Mouse (Mus musculus) embryonic facial prominence, embryonic 12.5 days (tissue): ENCODE results near the gene Exd2. TPM values are rescaled to one million over a fixed set of nuclear protein-coding genes. Genes with fewer than 3 reads are reported as not detected.
A peak's percentile ranks its signal among the peaks of the same experiment; 100 is the strongest.
"Not testable (repeated sequence)": the region's sequence is repeated elsewhere in the genome, so short reads cannot be mapped to it uniquely, and the experiment has no call there.

Experiments
- ATAC-seq: fragments of 200-750 bp; cut with Nextera tagmentation; 2 replicates; pipeline ENCODE4 v1.8.0; 2017; ENCODE audit not compliant: insufficient number of reproducible peaks, insufficient read depth, low FRiP score, low TSS enrichment
- H3K27ac ChIP-seq: fragments of 300-500 bp; sonication (generic); 2 replicates; pipeline ENCODE4 v1.5.1; 2016; ENCODE audit warnings: mild to moderate bottlenecking
- H3K27me3 ChIP-seq: fragments of 300-500 bp; sonication (generic); 2 replicates; pipeline ENCODE4 v1.6.1; 2016; ENCODE audit warnings: mild to moderate bottlenecking, moderate library complexity
- H3K36me3 ChIP-seq: fragments of 300-500 bp; sonication (generic); 2 replicates; pipeline ENCODE4 v1.6.1; 2016; ENCODE audit warnings: mild to moderate bottlenecking
- H3K4me1 ChIP-seq: fragments of 300-500 bp; sonication (generic); 2 replicates; pipeline ENCODE4 v1.6.1; 2016
- H3K4me2 ChIP-seq: fragments of 300-500 bp; sonication (generic); replicated peaks from 2 replicates; pipeline ENCODE4 v1.6.1; 2016; ENCODE audit warnings: mild to moderate bottlenecking, moderate library complexity
- H3K4me3 ChIP-seq: fragments of 300-500 bp; sonication (generic); 2 replicates; pipeline ENCODE4 v1.5.1; 2016; ENCODE audit warnings: mild to moderate bottlenecking
- H3K9ac ChIP-seq: fragments of 300-500 bp; sonication (generic); 2 replicates; pipeline ENCODE4 v1.6.1; 2016; ENCODE audit warnings: mild to moderate bottlenecking, moderate library complexity
- H3K9me3 ChIP-seq: fragments of 300-500 bp; sonication (generic); 2 replicates; pipeline ENCODE4 v1.6.1; 2016; ENCODE audit warnings: mild to moderate bottlenecking, moderate library complexity
- WGBS: fragments of 180-500 bp; shearing (Covaris S2); methylation state at CpG from one replicate; pipeline ENCODE4 v1.1.7; 2016; 5-methylcytosine and 5-hydroxymethylcytosine counted together
- polyA plus RNA-seq: library from polyadenylated mRNA; unstranded; fragments of >200 nt; fragmentation: Nextera tagmentation; extraction: Ambion mirVana; gene quantifications from 2 replicates; pipeline ENCODE4 v1.2.1, GENCODE M21; 2016

Exd2 gene
- polyA plus RNA-seq, 1 experiment from 2014 or later: 38.5 TPM

- ATAC-seq: no peak
- H3K27ac ChIP-seq: no peak overlapping the region
- no peaks in the 10 kb centered on the region for H3K4me1 ChIP-seq
- H3K9ac ChIP-seq: no peak overlapping the region
- H3K27me3 ChIP-seq: no peaks in the 10 kb centered on the region
- H3K9me3 ChIP-seq: no peaks in the 10 kb centered on the region
- no peaks in the 10 kb centered on the region for H3K36me3 ChIP-seq
- H3K4me2 ChIP-seq: no peak overlapping the region
- H3K4me3 ChIP-seq: no peak overlapping the region
- 74% methylated on average over 1 of the region's 1 CpGs for WGBS
These were observed 9.4 kb upstream of the Exd2 start for GRCm38 (mm10) chr12:80453506-80453905.

GRCm38 (mm10) chr12:80458033-80458432, 4.9 kb upstream of the Exd2 start:
- no peak for ATAC-seq
- H3K4me2 ChIP-seq: no peak overlapping the region
- no peak overlapping the region for H3K4me3 ChIP-seq
- no peaks in the 10 kb centered on the region for H3K9me3 ChIP-seq
- WGBS: 77% methylated on average over 5 of the region's 5 CpGs
- H3K4me1 ChIP-seq: no peaks in the 10 kb centered on the region
- H3K27me3 ChIP-seq: no peaks in the 10 kb centered on the region
- no peak overlapping the region for H3K27ac ChIP-seq
- no peaks in the 10 kb centered on the region for H3K36me3 ChIP-seq
- H3K9ac ChIP-seq: no peak overlapping the region

DNA sequence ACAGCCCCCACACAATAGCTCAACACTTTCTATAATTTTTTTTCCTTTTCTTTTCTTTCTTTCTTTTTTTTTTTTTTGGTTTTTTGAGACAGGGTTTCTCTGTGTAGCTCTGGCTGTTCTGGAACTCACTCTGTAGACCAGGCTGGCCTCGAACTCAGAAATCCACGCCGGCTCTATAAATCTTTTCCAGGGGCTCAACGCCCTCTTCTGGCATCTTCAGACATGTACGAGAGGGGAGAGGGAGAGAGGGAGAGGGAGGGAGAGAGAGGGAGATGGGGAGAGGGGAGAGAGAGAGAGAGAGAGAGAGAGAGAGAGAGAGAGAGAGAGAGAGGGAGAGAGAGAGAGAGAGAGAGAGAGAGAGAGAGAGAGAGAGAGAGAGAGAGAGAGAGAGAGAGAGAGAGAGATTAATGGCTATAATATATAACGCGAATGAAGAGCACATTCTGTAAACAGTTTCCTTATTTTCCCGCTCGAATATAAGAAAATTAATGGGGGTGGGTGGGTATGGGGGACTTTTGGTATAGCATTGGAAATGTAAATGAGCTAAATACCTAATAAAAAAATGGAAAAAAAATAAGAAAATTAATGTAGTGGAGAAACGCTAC, 501 bp upstream of the Exd2 start:
- H3K4me1 ChIP-seq: not testable (repeated sequence)

DNA sequence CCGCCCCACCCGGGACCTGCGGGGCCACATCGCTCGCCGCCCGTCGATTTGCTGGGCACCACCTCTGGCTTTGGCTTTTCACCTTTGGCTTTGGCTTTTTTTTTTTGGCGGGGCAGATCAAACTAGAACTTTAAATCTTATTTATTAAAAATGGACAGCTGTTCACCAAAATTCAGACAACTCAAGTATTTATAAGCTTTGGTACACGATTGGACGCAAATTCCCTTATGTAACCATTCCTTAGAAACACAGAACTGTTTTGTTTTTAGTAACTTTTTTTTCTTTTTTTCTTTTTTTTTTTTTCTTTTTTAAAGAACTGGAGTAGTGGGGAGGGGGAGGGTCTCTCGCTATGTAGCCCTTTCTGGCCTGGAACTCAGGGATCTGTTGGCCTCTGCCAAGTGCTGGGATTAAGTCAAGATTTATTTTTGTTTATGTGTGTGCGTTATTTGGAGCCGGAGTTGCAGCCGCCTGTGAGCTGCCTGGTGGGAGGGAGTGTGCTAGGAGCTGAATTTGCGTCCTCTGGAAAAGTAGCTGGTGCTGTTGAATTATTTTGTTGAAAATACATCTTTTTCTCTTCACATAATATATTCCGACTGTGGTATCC, 873 bp downstream of the Exd2 start:
- Histone ChIP-seq H3K9ac (peak overlapping the region; percentile 71), H3K4me3 (peak overlapping the region; percentile 85), H3K27ac (peak overlapping the region; percentile 80; the same call in 1 of the 2 replicates), H3K36me3 (no peaks in the 10 kb centered on the region), H3K9me3 (no peaks in the 10 kb centered on the region), H3K4me2 (peak overlapping the region; percentile 60), H3K4me1 (no peaks in the 10 kb centered on the region), H3K27me3 (no peaks in the 10 kb centered on the region)
- no peak for ATAC-seq
- WGBS: 8% methylated on average over 17 of the region's 17 CpGs

More for the DNA sequence above, 501 bp upstream of the Exd2 start:
- H3K9ac ChIP-seq, H3K9me3 ChIP-seq, H3K27me3 ChIP-seq, H3K36me3 ChIP-seq, ATAC-seq: not testable (repeated sequence)
- WGBS: 12% methylated on average over 10 of the region's 10 CpGs
- Histone ChIP-seq H3K4me2 (peak overlapping the region; percentile 60), H3K4me3 (peak overlapping the region; percentile 85), H3K27ac (peak overlapping the region; percentile 80; the same call in 1 of the 2 replicates)

DNA sequence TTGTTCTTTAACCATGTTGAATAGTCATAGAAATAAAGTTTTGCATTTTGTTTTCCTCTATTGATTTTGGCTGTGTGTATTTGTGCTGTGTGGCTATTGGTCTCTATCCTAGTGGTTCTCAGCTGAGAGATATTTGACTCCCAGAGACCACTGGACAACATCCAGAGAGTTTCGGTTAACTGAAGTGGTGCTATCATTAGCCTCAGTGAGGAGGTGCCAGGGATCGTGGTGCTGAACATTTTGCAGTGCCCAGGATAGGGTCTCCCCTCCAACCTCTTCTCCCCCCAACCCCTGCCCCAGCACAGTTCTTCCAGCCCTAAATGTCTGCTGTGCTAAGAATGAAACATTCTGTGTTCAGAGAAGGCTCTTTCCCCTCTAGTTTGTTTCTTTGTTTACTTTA, 7.3 kb downstream of the Exd2 start:
- no peak overlapping the region for H3K4me3 ChIP-seq
- WGBS: 82% methylated on average over 2 of the region's 2 CpGs
- H3K27ac ChIP-seq: no peak overlapping the region
- H3K9ac ChIP-seq: no peak overlapping the region
- H3K36me3 ChIP-seq: no peaks in the 10 kb centered on the region
- H3K9me3 ChIP-seq: no peaks in the 10 kb centered on the region
- H3K4me2 ChIP-seq: no peak overlapping the region
- no peak for ATAC-seq
- H3K27me3 ChIP-seq: no peaks in the 10 kb centered on the region
- H3K4me1 ChIP-seq: no peaks in the 10 kb centered on the region

- H3K9me3 ChIP-seq: no peaks in the 10 kb centered on the region
- no peaks in the 10 kb centered on the region for H3K36me3 ChIP-seq
- H3K27me3 ChIP-seq: no peaks in the 10 kb centered on the region
- no peak overlapping the region for H3K4me3 ChIP-seq
- ATAC-seq: no peak
- no peak overlapping the region for H3K9ac ChIP-seq
- 87% methylated on average over 4 of the region's 4 CpGs for WGBS
- no peak overlapping the region for H3K27ac ChIP-seq
- H3K4me2 ChIP-seq: no peak overlapping the region
- no peaks in the 10 kb centered on the region for H3K4me1 ChIP-seq
These were observed 9.0 kb downstream of the Exd2 start for GRCm38 (mm10) chr12:80471926-80472325.

- Histone ChIP-seq H3K9me3 (no peaks in the 10 kb centered on the region), H3K4me1 (no peaks in the 10 kb centered on the region), H3K27ac (no peak overlapping the region), H3K4me3 (no peak overlapping the region), H3K4me2 (no peak overlapping the region), H3K36me3 (peaks cover 4% of the 10 kb centered on the region; the same call in 1 of the 2 replicates), H3K27me3 (no peaks in the 10 kb centered on the region), H3K9ac (no peak overlapping the region)
- WGBS: 87% methylated on average over 3 of the region's 3 CpGs
- no peak for ATAC-seq
These were observed 10.8 kb downstream of the Exd2 start for GRCm38 (mm10) chr12:80473731-80474130.

GRCm38 (mm10) chr12:80479986-80480385, 17.1 kb downstream of the Exd2 start:
- Histone ChIP-seq H3K27me3 (no peaks in the 10 kb centered on the region), H3K4me2 (no peak overlapping the region), H3K4me1 (no peaks in the 10 kb centered on the region), H3K9ac (no peak overlapping the region), H3K27ac (no peak overlapping the region), H3K36me3 (peaks cover 27% of the 10 kb centered on the region; the same call in 1 of the 2 replicates), H3K9me3 (no peaks in the 10 kb centered on the region), H3K4me3 (no peak overlapping the region)
- no peak for ATAC-seq
- 82% methylated on average over 3 of the region's 3 CpGs for WGBS

DNA sequence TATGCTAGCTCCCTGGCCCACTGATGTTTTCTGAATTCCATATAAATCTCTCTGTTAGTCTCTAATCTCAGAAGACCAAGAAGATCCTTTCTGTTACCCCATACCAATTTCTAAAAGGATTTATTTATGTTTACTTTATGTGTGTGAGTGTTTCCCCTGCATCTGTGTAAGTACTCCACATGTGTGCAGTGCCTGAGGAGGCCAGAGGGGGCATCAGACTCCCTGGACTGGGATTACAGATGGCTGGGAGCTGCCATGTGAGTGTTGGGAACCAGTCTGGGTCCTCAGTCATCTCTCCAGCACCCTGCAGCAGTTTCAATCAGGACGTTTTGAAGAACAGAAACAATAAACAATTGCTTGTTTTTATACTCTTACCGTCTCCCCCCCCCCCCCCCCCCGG, 20.5 kb downstream of the Exd2 start:
- no peak for ATAC-seq
- WGBS: 53% methylated on average over 3 of the region's 3 CpGs
- H3K9ac ChIP-seq: no peak overlapping the region
- no peaks in the 10 kb centered on the region for H3K9me3 ChIP-seq
- H3K27ac ChIP-seq: no peak overlapping the region
- H3K36me3 ChIP-seq: peaks cover 29% of the 10 kb centered on the region; the same call in 1 of the 2 replicates
- no peaks in the 10 kb centered on the region for H3K27me3 ChIP-seq
- no peak overlapping the region for H3K4me3 ChIP-seq
- H3K4me2 ChIP-seq: no peak overlapping the region
- no peaks in the 10 kb centered on the region for H3K4me1 ChIP-seq

DNA sequence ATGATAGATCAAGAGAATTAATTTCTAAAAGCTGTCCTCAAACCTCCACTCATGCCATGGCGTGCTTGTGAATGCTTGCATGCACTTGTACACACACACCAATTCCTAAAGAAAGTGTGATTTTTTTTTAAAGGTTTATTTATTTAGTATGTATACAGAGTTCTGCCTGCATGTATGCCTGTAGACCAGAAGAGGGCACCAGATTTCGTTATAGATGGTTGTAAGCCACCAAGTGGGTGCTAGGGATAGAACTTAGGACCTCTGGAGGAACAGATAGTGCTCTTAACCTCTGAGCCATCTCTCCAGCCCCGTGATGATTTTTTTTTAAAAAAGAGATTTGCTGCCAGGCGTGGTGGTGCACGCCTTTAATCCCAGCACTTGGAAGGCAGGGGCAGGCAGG, 30.4 kb downstream of the Exd2 start:
- Histone ChIP-seq H3K9ac (no peak overlapping the region), H3K27me3 (no peaks in the 10 kb centered on the region), H3K36me3 (peaks cover 43% of the 10 kb centered on the region), H3K9me3 (no peaks in the 10 kb centered on the region), H3K4me1 (no peaks in the 10 kb centered on the region), H3K4me3 (no peak overlapping the region), H3K4me2 (no peak overlapping the region), H3K27ac (no peak overlapping the region)
- no peak for ATAC-seq
- 90% methylated on average over 5 of the region's 5 CpGs for WGBS

- Histone ChIP-seq H3K4me2 (no peak overlapping the region), H3K27me3 (no peaks in the 10 kb centered on the region), H3K9me3 (no peaks in the 10 kb centered on the region), H3K4me1 (no peaks in the 10 kb centered on the region), H3K9ac (no peak overlapping the region), H3K4me3 (no peak overlapping the region), H3K36me3 (peaks cover 25% of the 10 kb centered on the region), H3K27ac (no peak overlapping the region)
- WGBS: 82% methylated on average over 1 of the region's 1 CpGs
- ATAC-seq: no peak
These were observed 32.8 kb downstream of the Exd2 start for GRCm38 (mm10) chr12:80495691-80496090.

- H3K4me3 ChIP-seq: no peak overlapping the region
- H3K27me3 ChIP-seq: no peaks in the 10 kb centered on the region
- ATAC-seq: no peak
- no peak overlapping the region for H3K9ac ChIP-seq
- H3K4me2 ChIP-seq: no peak overlapping the region
- H3K4me1 ChIP-seq: no peaks in the 10 kb centered on the region
- WGBS: 60% methylated on average over 4 of the region's 4 CpGs
- peaks cover 3% of the 10 kb centered on the region for H3K36me3 ChIP-seq
- H3K27ac ChIP-seq: no peak overlapping the region
- H3K9me3 ChIP-seq: no peaks in the 10 kb centered on the region
These were observed 35.5 kb downstream of the Exd2 start for GRCm38 (mm10) chr12:80498356-80498755.
